ENCODE assay signal across 22 mouse cellular contexts in the genomic region with DNA sequence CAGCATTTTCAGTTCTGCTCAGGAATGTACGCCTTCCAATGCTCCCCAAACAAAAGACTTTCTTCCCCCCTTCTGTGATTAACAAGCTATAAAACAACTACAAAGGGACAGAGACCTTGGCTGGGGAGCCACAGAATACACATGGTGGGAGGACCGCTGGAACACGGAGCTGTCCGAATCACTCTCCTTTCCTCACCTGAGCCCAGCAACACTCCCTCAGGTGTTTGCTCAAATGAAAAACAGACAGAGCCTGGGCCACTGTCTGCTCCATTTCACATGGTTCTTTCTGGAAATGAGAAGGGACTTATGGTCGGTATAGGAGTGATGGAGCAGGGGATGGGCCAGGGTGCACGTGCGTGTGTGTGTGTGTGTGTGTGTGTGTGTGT.
DNase-seq lines count a peak whose midpoint lies in the region; ATAC-seq and TF ChIP-seq lines count a peak whose summit lies in the region.
"Had no signal": no experiment of that assay in that cellular context is flagged by ENCODE, and none has a peak within 500 bp of the region (broad histone marks: within the 10 kb centered on the region; RNA-seq: fewer than 3 reads in every experiment).

No protein-coding gene starts in this region.

- no peak for ATAC-seq in forebrain, embryonic 15.5 days (replicated peaks)
- ATAC-seq: CD4-positive, CD25-positive, alpha-beta regulatory T cell, adult 4 months; forebrain, embryonic 16.5 days; intestine, postnatal 0 days had no signal

- DNase-seq in gastrocnemius, adult 2 months, result no peak
- DNase-seq in gastrocnemius, postnatal 4 days (ENCODE audit: low spot score in 2 of 2), result no peak
- no peak for DNase-seq in layer of hippocampus, adult 2 months (ENCODE audit: low spot score in 2 of 2)
- DNase-seq in layer of hippocampus, adult 9-11 months, result no peak
- DNase-seq in R1 (ENCODE audit: low read depth, low spot score) (peak; percentile 23), ZHBTc4 (ENCODE audit: low read depth, low spot score) (peak; percentile 5)
- no peak for DNase-seq in frontal cortex, postnatal 25 days (ENCODE audit: low spot score in 2 of 2)
- DNase-seq: adrenal gland, adult 2 months; adrenal gland, postnatal 25 days; cerebellum, adult 11-12 months; cerebellum, adult 9-10 months; gastrocnemius, postnatal 25 days had no signal

- intact Hi-C loops in gastrocnemius, adult 2 months (cut with DNase I), result no loop called here

- H3K4me3 ChIP-seq in gastrocnemius, adult 2 months, result peak overlapping the region; percentile 44
- peak overlapping the region; percentile 9; the same call in 1 of the 2 replicates for H3K4me3 ChIP-seq in layer of hippocampus, adult 2 months
- H3K4me3 ChIP-seq in forebrain, embryonic 15.5 days, result no peak overlapping the region
- H3K4me3 ChIP-seq: embryonic facial prominence, embryonic 12.5 days; erythroblast, embryonic 14.5 days; forebrain, embryonic 12.5 days; hindbrain, embryonic 10.5 days; hindbrain, embryonic 15.5 days had no signal

- H3K4me2 ChIP-seq in forebrain, embryonic 15.5 days (replicated peaks), result no peak overlapping the region
- H3K4me2 ChIP-seq: embryonic facial prominence, embryonic 12.5 days; forebrain, embryonic 12.5 days; heart, embryonic 11.5 days; hindbrain, embryonic 15.5 days had no signal

- no peaks in the 10 kb centered on the region for H3K4me1 ChIP-seq in forebrain, embryonic 15.5 days

- no peaks in the 10 kb centered on the region for H3K27me3 ChIP-seq in forebrain, embryonic 15.5 days
- H3K27me3 ChIP-seq: embryonic facial prominence, embryonic 12.5 days; forebrain, embryonic 12.5 days; hindbrain, embryonic 15.5 days had no signal

- no peak overlapping the region for H3K9ac ChIP-seq in forebrain, embryonic 15.5 days (replicated peaks)
- H3K9ac ChIP-seq: embryonic facial prominence, embryonic 12.5 days; forebrain, embryonic 12.5 days; hindbrain, embryonic 15.5 days had no signal

- H3K9me3 ChIP-seq in forebrain, embryonic 15.5 days, result no peaks in the 10 kb centered on the region
- H3K9me3 ChIP-seq: embryonic facial prominence, embryonic 12.5 days; forebrain, embryonic 12.5 days; hindbrain, embryonic 10.5 days; hindbrain, embryonic 15.5 days had no signal

- 61% methylated on average over 7 of the region's 7 CpGs for WGBS in forebrain, embryonic 15.5 days

- no peaks in the 10 kb centered on the region for H3K36me3 ChIP-seq in forebrain, embryonic 15.5 days
- H3K36me3 ChIP-seq: embryonic facial prominence, embryonic 12.5 days; forebrain, embryonic 12.5 days; hindbrain, embryonic 10.5 days; hindbrain, embryonic 15.5 days had no signal

- no peak overlapping the region for H3K27ac ChIP-seq in gastrocnemius, adult 2 months
- no peak overlapping the region for H3K27ac ChIP-seq in layer of hippocampus, adult 2 months
- H3K27ac ChIP-seq in forebrain, embryonic 15.5 days (replicated peaks), result no peak overlapping the region
- H3K27ac ChIP-seq: forebrain, embryonic 12.5 days; hindbrain, embryonic 10.5 days; hindbrain, embryonic 15.5 days had no signal

- TF ChIP-seq CTCF in gastrocnemius, adult 2 months (IDR thresholded peaks at IDR 0.05), result no peak
- TF ChIP-seq CTCF in layer of hippocampus, adult 2 months (conservative IDR thresholded peaks at IDR 0.05), result no peak

Comparison
In these comparisons a context has a peak if more than half of its experiments do, and no peak if none do; other contexts are left out.
1. DNase-seq: peak in R1 (single experiment) and ZHBTc4 (single experiment); none in gastrocnemius, adult 2 months (single experiment), gastrocnemius, postnatal 4 days (0 of 2), layer of hippocampus, adult 2 months (0 of 2), layer of hippocampus, adult 9-11 months (single experiment) and frontal cortex, postnatal 25 days (0 of 2).